Mouse (Mus musculus) gonadal fat pad, adult 2 months (tissue): ENCODE measurements at regions not wholly inside any gene's neighbourhood (a gene's known extent, or its start where the extent isn't known, plus 50 kb on each side); places are given as distances from the start of the nearest gene placed in this dataset.

Experiments used
- DNase-seq: peaks from one replicate; pipeline ENCODE4 v3.0.0-alpha.2; 2012; ENCODE audit warnings: low read depth

- DNase-seq, result no peak
Measured at GRCm38 (mm10) chr7:129441085-129441617, 150.5 kb upstream of the Wdr11 start.

GRCm38 (mm10) chr7:129469496-129469895 lies 122.2 kb upstream of the Wdr11 start:
- peak; percentile 1 for DNase-seq

- DNase-seq, result no peak
Measured at GRCm38 (mm10) chr7:129483736-129484135, 107.9 kb upstream of the Wdr11 start.

- DNase-seq, result no peak
Measured at GRCm38 (mm10) chr7:129506894-129507293, 84.8 kb upstream of the Wdr11 start.

GRCm38 (mm10) chr7:129509631-129510132 lies 82.0 kb upstream of the Wdr11 start:
- DNase-seq, result no peak

GRCm38 (mm10) chr7:129514619-129515018 lies 77.0 kb upstream of the Wdr11 start:
- no peak for DNase-seq

GRCm38 (mm10) chr7:129524369-129524915 lies 67.2 kb upstream of the Wdr11 start:
- DNase-seq, result no peak

GRCm38 (mm10) chr7:129525985-129526384 lies 65.7 kb upstream of the Wdr11 start:
- peak; percentile 57 for DNase-seq

GRCm38 (mm10) chr7:129528263-129528662 lies 63.4 kb upstream of the Wdr11 start:
- no peak for DNase-seq

GRCm38 (mm10) chr7:129533366-129533905 lies 58.2 kb upstream of the Wdr11 start:
- DNase-seq, result no peak
